Mouse (Mus musculus): ENCODE results near the gene Ptrh1.

Gene Ptrh1

GRCm38 (mm10) chr2:32757056-32757845, 18.3 kb upstream of the Ptrh1 start, which contains the start of gene Tor2a:
TSS of gene Tor2a (plus strand) at chr2:32757234.
- DNase-seq: peak; percentile 98

GRCm38 (mm10) chr2:32758503-32758902, 17.1 kb upstream of the Ptrh1 start:
- peak; percentile 55 for DNase-seq

- DNase-seq: peak; percentile 63
These were observed 16.6 kb upstream of the Ptrh1 start for GRCm38 (mm10) chr2:32759001-32759400.

GRCm38 (mm10) chr2:32761361-32761760, 14.2 kb upstream of the Ptrh1 start:
- no peak for DNase-seq

- no peak for DNase-seq
These were observed 13.7 kb upstream of the Ptrh1 start for GRCm38 (mm10) chr2:32761859-32762258.

- DNase-seq: no peak
These were observed 12.2 kb upstream of the Ptrh1 start for GRCm38 (mm10) chr2:32763353-32763752.

GRCm38 (mm10) chr2:32767241-32767640, 8.3 kb upstream of the Ptrh1 start:
- DNase-seq: no peak

GRCm38 (mm10) chr2:32768661-32769285, 6.8 kb upstream of the Ptrh1 start:
- DNase-seq: peak; percentile 62

GRCm38 (mm10) chr2:32769327-32770085, 6.1 kb upstream of the Ptrh1 start:
- DNase-seq: no peak

GRCm38 (mm10) chr2:32771886-32772285, 3.7 kb upstream of the Ptrh1 start:
- DNase-seq: no peak

- DNase-seq: no peak
These were observed 2.8 kb upstream of the Ptrh1 start for GRCm38 (mm10) chr2:32772626-32773279.

- DNase-seq: no peak
These were observed 606 bp downstream of the Ptrh1 start for GRCm38 (mm10) chr2:32776192-32776591.

GRCm38 (mm10) chr2:32778081-32778480, 2.5 kb downstream of the Ptrh1 start:
- no peak for DNase-seq

GRCm38 (mm10) chr2:32779131-32779530, 3.5 kb downstream of the Ptrh1 start:
- DNase-seq: peak; percentile 81

GRCm38 (mm10) chr2:32779714-32780113, 4.1 kb downstream of the Ptrh1 start:
- no peak for DNase-seq

GRCm38 (mm10) chr2:32781710-32782109, 6.1 kb downstream of the Ptrh1 start:
- DNase-seq: no peak

GRCm38 (mm10) chr2:32784048-32784681, 8.6 kb downstream of the Ptrh1 start, which contains the start of gene Cfap157:
TSS of gene Cfap157 (minus strand) at chr2:32784428.
- DNase-seq: no peak

- peak; percentile 75 for DNase-seq
These were observed 11.6 kb downstream of the Ptrh1 start for GRCm38 (mm10) chr2:32787176-32787575.

GRCm38 (mm10) chr2:32788581-32788980, 13.0 kb downstream of the Ptrh1 start:
- no peak for DNase-seq

- no peak for DNase-seq
These were observed 15.7 kb downstream of the Ptrh1 start for GRCm38 (mm10) chr2:32791297-32791696.

GRCm38 (mm10) chr2:32795748-32796418, 20.3 kb downstream of the Ptrh1 start:
- DNase-seq: peak; percentile 61
